Mouse (Mus musculus): ENCODE measurements at regions not wholly inside any gene's neighbourhood (a gene's known extent, or its start where the extent isn't known, plus 50 kb on each side); places are given as distances from the start of the nearest gene placed in this dataset.

DNA sequence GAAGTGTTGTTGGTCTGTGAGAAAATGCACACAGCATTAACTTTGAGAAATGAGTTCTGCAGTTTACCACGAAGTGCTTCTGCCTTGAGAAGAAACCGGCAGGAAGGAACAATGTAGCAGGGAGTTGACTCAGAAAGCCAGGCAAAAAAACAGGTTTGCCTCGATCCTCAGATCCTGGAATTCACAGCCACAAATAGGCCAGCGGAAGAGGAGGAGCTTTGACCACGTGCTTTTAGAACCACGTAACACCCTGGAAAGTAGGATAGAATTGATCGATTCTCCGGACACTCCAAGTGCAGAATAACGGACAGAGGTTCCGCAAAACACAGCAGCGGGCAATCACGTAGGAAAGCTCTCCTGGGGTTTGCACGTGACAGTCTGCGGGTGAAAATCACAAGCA, 106.0 kb upstream of the Rhobtb1 start:
- TF ChIP-seq CTCF (IDR thresholded peaks at IDR 0.05; ENCODE audit: low read depth, low read length) (no peak), POLR2A (IDR thresholded peaks at IDR 0.05; ENCODE audit: extremely low read depth, insufficient read depth, low read length) (no peak)

All from liver, adult 2 months (tissue).